Mouse (Mus musculus) kidney, adult 18-20 months (tissue): ENCODE measurements around the gene D930048N14Rik.

Source experiments
- DNase-seq: peaks from one replicate; pipeline ENCODE4 v3.0.0; 2021

The D930048N14Rik gene

DNA sequence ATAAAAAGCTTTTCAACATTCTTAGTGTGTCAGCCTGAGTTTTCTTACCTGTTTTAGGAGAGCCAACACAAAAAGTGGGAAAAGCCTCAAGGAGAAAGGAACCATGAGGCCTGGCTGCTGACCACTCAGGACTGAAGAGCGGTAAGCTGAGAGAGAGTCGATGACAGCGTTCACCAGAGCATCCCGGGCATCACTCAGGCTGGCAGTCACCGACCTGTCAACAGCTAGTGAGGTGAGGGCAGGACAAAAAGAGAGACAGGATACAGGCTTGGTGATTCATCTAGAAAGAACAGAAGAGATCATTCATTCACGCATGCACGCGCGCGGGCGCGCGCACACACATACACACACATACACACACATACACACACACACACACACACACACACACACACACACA lies 56.3 kb downstream of the D930048N14Rik start:
- DNase-seq, result no peak
